Mouse (Mus musculus): ENCODE measurements around the gene Eml1. TPM values are rescaled to one million over a fixed set of nuclear protein-coding genes. Genes with fewer than 3 reads are reported as not detected.

Gene Eml1
- polyA plus RNA-seq, 2 experiments = 38.4 to 44.4 TPM

- DNase-seq (ENCODE audit: low spot score) = no peak
- Histone ChIP-seq H3K9me3 (ENCODE audit: control insufficient read depth, low read length) (no peaks in the 10 kb centered on the region), H3K27me3 (ENCODE audit: control insufficient read depth, insufficient read depth, low read length) (no peaks in the 10 kb centered on the region), H3K4me2 (replicated peaks; ENCODE audit: low read depth, low read length, severe bottlenecking) (no peak overlapping the region), H3K4me1 (ENCODE audit: control insufficient read depth, insufficient read depth, low read length) (peaks cover 11% of the 10 kb centered on the region; the same call in 1 of the 2 replicates), H3K9ac (ENCODE audit: low read depth, low read length, severe bottlenecking) (no peak overlapping the region), H3K4me3 (replicated peaks; ENCODE audit: low read length) (no peak overlapping the region), H3K27ac (replicated peaks; ENCODE audit: low read depth, low read length) (no peak overlapping the region), H3K36me3 (ENCODE audit: control insufficient read depth, insufficient read depth, low read length) (no peaks in the 10 kb centered on the region)
- ATAC-seq (ENCODE audit: low FRiP score, low read depth) = no peak
- no peak for TF ChIP-seq POLR2A (IDR thresholded peaks at IDR 0.05; ENCODE audit: borderline replicate concordance, extremely low read depth, insufficient read depth, insufficient read length)
- 84% methylated on average over 4 of the region's 4 CpGs for WGBS
Measured at GRCm38 (mm10) chr12:108455004-108455403, 84.2 kb downstream of the Eml1 start.

DNA sequence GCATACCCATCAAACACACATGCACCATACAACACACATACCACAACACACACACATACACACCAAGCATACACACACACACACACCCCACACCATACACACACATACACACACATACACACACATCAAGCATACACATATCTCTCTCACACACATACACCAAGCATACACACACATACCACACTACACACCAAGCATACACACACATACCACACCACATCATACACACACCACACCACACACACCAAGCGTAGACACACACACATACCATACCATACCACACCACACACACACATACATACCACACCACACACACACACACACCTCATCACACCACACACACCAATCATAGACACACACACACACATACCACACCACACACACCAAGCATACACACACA lies 102.1 kb downstream of the Eml1 start:
- no peaks in the 10 kb centered on the region for H3K4me1 ChIP-seq (ENCODE audit: control insufficient read depth, insufficient read depth, low read length)

DNA sequence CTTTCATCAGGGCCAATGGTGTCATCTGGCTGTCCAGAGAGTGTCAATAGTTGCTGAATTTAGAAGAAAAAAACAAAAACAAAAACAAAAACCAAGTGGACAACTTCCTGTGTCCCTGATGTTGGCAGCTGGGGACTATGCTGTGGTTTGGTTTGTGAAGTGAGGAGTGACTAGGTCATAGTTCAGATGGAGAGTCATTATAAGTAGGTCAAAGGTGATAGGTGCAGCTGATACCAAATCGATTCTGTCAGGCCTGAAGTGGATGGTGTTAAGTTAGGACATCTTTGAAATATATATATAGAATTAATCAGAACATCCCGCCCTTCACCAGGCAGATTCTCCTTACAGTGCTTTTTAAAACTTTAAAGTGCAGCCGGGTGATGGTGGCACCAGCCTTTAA lies 103.7 kb downstream of the Eml1 start:
- H3K4me1 ChIP-seq (ENCODE audit: control insufficient read depth, insufficient read depth, low read length) = no peaks in the 10 kb centered on the region
- peaks cover 10% of the 10 kb centered on the region; the same call in 1 of the 2 replicates for H3K36me3 ChIP-seq (ENCODE audit: control insufficient read depth, insufficient read depth, low read length)
- no peak for ATAC-seq (ENCODE audit: low FRiP score, low read depth)
- no peak for DNase-seq (ENCODE audit: low spot score)
- WGBS = 63% methylated on average over 3 of the region's 3 CpGs
- no peaks in the 10 kb centered on the region for H3K9me3 ChIP-seq (ENCODE audit: control insufficient read depth, low read length)
- no peak overlapping the region for H3K4me2 ChIP-seq (replicated peaks; ENCODE audit: low read depth, low read length, severe bottlenecking)
- no peaks in the 10 kb centered on the region for H3K27me3 ChIP-seq (ENCODE audit: control insufficient read depth, insufficient read depth, low read length)
- H3K27ac ChIP-seq (replicated peaks; ENCODE audit: low read depth, low read length) = no peak overlapping the region
- no peak overlapping the region for H3K4me3 ChIP-seq (replicated peaks; ENCODE audit: low read length)
- no peak for TF ChIP-seq POLR2A (IDR thresholded peaks at IDR 0.05; ENCODE audit: borderline replicate concordance, extremely low read depth, insufficient read depth, insufficient read length)
- no peak overlapping the region for H3K9ac ChIP-seq (ENCODE audit: low read depth, low read length, severe bottlenecking)

More for the DNA sequence above, 102.1 kb downstream of the Eml1 start:
- Histone ChIP-seq H3K9me3 (ENCODE audit: control insufficient read depth, low read length) (no peaks in the 10 kb centered on the region), H3K27ac (replicated peaks; ENCODE audit: low read depth, low read length) (no peak overlapping the region), H3K36me3 (ENCODE audit: control insufficient read depth, insufficient read depth, low read length) (peaks cover 10% of the 10 kb centered on the region; the same call in 1 of the 2 replicates), H3K27me3 (ENCODE audit: control insufficient read depth, insufficient read depth, low read length) (no peaks in the 10 kb centered on the region), H3K4me2 (replicated peaks; ENCODE audit: low read depth, low read length, severe bottlenecking) (no peak overlapping the region), H3K9ac (ENCODE audit: low read depth, low read length, severe bottlenecking) (no peak overlapping the region), H3K4me3 (replicated peaks; ENCODE audit: low read length) (no peak overlapping the region)
- ATAC-seq (ENCODE audit: low FRiP score, low read depth) (no peak), DNase-seq (ENCODE audit: low spot score) (no peak)
- TF ChIP-seq POLR2A (IDR thresholded peaks at IDR 0.05; ENCODE audit: borderline replicate concordance, extremely low read depth, insufficient read depth, insufficient read length) = no peak
- WGBS = 100% methylated on average over 1 of the region's 1 CpGs

GRCm38 (mm10) chr12:108478714-108479113 lies 108.0 kb downstream of the Eml1 start:
- Histone ChIP-seq H3K4me3 (replicated peaks; ENCODE audit: low read length) (no peak overlapping the region), H3K4me1 (ENCODE audit: control insufficient read depth, insufficient read depth, low read length) (peaks cover 5% of the 10 kb centered on the region; the same call in 1 of the 2 replicates), H3K27me3 (ENCODE audit: control insufficient read depth, insufficient read depth, low read length) (no peaks in the 10 kb centered on the region), H3K9ac (ENCODE audit: low read depth, low read length, severe bottlenecking) (no peak overlapping the region), H3K36me3 (ENCODE audit: control insufficient read depth, insufficient read depth, low read length) (no peaks in the 10 kb centered on the region), H3K27ac (replicated peaks; ENCODE audit: low read depth, low read length) (no peak overlapping the region), H3K9me3 (ENCODE audit: control insufficient read depth, low read length) (no peaks in the 10 kb centered on the region), H3K4me2 (replicated peaks; ENCODE audit: low read depth, low read length, severe bottlenecking) (no peak overlapping the region)
- no peak for TF ChIP-seq POLR2A (IDR thresholded peaks at IDR 0.05; ENCODE audit: borderline replicate concordance, extremely low read depth, insufficient read depth, insufficient read length)
- 62% methylated on average over 5 of the region's 5 CpGs for WGBS
- ATAC-seq (ENCODE audit: low FRiP score, low read depth) = no peak
- no peak for DNase-seq (ENCODE audit: low spot score)

DNA sequence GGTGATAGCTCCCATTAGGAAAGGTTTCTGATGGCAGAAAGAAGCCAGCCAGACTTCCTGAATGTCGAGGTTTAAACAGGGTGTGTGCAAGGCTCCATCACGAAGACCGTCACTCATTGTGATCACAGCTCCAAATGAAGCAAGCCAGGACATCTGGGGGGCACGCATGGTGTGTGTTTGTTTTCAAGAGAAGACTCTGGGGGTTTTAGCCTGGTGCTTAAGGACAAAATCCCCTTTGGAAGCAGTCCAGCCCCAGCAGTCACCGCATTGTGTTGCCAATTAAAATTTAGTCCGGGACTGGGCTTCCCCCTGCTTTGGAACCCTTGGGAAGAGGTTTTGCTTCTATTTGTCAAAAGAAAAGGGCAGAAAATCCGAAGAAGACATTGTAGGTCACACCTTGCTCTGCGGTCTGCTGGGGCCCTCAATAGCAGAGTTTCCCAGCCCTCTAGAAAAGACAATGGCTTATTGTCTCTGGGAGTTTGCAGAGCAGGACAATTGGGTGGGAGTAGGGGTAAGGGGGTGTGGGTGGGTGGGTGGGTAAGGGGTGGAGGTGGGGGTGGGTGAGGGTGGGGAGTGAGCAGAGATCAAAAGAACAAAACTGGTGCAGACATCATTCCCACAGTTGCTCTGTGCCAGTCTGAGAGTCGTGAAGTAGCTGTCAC lies 110.1 kb downstream of the Eml1 start:
- Histone ChIP-seq H3K27ac (replicated peaks; ENCODE audit: low read depth, low read length) (no peak overlapping the region), H3K36me3 (ENCODE audit: control insufficient read depth, insufficient read depth, low read length) (no peaks in the 10 kb centered on the region), H3K4me2 (replicated peaks; ENCODE audit: low read depth, low read length, severe bottlenecking) (no peak overlapping the region), H3K4me1 (ENCODE audit: control insufficient read depth, insufficient read depth, low read length) (peaks cover 5% of the 10 kb centered on the region; the same call in 1 of the 2 replicates), H3K27me3 (ENCODE audit: control insufficient read depth, insufficient read depth, low read length) (no peaks in the 10 kb centered on the region), H3K4me3 (replicated peaks; ENCODE audit: low read length) (no peak overlapping the region), H3K9ac (ENCODE audit: low read depth, low read length, severe bottlenecking) (no peak overlapping the region), H3K9me3 (ENCODE audit: control insufficient read depth, low read length) (no peaks in the 10 kb centered on the region)
- ATAC-seq (ENCODE audit: low FRiP score, low read depth) (no peak), DNase-seq (ENCODE audit: low spot score) (no peak)
- WGBS = 29% methylated on average over 9 of the region's 9 CpGs
- no peak for TF ChIP-seq POLR2A (IDR thresholded peaks at IDR 0.05; ENCODE audit: borderline replicate concordance, extremely low read depth, insufficient read depth, insufficient read length)
